Mouse (Mus musculus) c-Kit-positive CD71-negative TER-119-negative erythroid progenitor cells, embryonic 14.5 days (primary cell): ENCODE measurements around the gene Myl3.

Experiments
- DNase-seq: peaks from one replicate; pipeline ENCODE4 v3.0.0-alpha.2; 2013; ENCODE audit warnings: low read depth

Myl3 gene

DNA sequence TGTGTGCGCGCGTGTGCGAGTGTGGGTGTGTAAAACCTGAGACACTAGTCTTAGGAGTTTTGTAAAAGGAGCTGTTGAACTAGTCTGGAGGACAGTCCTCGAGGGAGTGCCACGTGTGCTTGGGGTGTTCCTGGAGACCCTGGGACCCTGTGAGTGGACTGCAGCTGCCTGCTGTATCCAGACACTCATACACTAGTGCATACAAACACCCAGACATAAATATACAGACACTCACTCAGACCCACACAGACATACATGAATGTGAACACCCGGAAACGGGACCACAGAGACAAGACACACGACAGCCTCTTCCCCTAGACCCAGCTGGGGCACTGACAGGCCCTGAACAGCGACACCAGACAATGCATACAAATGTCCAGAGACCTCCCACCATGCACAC lies 21.1 kb downstream of the Myl3 start:
- DNase-seq = no peak

GRCm38 (mm10) chr9:110763405-110763804 lies 21.7 kb downstream of the Myl3 start:
- DNase-seq = no peak

DNA sequence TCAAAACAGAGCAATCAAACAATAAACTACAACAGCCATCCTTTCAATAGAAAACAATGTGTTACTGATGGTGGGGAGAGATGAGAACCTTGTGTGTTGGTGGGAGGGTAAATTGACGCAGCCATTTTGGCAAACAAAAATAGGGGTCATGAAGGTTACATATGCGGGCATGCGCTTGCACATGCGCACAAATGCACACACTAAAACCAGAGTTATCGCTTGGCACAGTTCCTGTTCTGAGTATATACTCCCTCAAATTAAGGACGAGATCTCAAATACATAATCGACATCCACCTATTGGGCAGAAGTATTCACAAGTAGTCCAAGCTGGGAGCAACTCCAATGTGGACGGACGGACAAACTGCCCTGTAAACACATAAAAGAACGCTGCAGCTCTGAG lies 30.7 kb downstream of the Myl3 start:
- DNase-seq = no peak

GRCm38 (mm10) chr9:110774403-110775268 lies 33.0 kb downstream of the Myl3 start:
- no peak for DNase-seq

DNA sequence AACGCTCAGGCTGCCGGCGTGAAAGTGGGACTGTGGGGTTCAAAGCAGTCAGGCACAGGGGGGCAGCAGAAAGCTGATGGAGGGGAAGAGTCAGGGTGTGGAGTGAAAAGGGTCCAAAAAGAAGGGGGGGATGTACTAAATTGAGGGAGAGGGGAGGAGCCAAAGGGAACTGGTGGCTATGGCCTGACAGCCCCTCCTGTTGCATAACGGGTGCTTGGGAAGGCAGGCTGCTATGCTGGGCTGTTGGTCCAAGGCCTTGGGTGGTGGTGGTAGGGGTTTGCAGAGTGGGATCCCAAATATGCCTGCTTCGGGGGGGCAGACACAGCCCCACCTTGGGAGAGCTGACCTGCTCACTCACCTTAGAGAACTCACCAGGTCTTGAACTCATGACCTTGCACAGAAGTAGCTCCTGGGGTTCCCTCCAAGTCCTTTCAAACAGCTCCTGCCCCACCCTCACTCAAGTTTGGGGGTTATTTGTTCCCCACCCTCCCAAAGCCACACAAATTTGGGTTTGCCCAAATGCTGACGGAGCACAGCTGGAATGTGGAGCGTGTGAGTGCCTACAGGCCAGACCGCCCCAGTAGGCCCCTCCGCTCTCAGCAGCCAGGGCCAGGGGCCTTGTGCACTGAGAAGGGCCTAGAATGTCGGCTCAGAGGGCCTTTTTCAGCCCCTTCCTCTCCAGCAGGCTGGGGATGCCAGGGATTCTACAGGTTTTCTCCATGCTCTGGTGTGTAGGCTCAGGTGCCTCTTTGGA lies 33.8 kb downstream of the Myl3 start:
- no peak for DNase-seq

GRCm38 (mm10) chr9:110778100-110778499 lies 36.4 kb downstream of the Myl3 start:
- no peak for DNase-seq

GRCm38 (mm10) chr9:110778559-110778958 lies 36.9 kb downstream of the Myl3 start:
- DNase-seq = no peak

- peak; percentile 13 for DNase-seq
These were observed 37.7 kb downstream of the Myl3 start for GRCm38 (mm10) chr9:110779242-110779913.

DNA sequence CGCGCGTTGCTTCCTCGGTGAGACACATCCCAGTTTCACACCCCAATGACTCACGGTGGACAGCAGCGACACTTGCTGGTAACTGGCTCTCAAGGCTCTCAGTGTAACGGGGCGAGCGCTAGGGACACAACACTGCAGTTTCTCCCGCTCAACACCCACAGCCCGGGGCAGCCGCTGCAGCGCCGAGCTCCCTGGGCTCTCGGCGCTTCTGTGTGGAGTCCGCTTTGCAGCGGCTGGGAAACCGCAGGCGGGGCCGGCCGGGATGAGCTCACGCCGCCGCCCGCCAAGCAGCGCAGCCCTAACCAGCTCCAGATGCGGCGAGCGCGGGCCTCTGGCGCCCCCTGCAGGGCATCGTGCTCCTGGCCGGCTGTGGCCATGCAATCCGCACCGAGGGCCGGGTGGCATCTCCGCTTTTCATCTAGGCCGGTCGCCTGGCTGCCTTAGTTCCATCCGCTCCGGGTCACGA lies 39.6 kb downstream of the Myl3 start:
- peak; percentile 82 for DNase-seq

DNA sequence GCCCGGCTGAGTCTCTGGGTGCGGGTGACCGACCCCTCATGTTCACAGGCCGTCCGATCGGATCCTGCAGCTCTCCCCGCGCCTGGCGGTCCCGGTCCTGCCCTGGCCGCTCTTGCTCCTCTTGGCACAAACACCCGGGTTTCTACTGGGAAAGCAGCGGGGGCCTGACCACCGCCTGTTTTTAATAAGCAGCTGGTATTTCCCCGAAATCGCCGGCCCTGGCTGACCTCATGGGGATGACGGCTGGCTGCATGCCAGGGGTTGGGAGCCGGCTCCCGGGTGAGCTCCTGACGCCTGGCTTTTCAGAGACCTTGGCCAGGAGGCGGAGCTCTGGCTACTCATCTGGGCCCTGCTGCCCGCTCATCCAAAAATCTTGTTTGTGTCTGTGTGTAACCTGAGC lies 40.1 kb downstream of the Myl3 start:
- DNase-seq = no peak

DNA sequence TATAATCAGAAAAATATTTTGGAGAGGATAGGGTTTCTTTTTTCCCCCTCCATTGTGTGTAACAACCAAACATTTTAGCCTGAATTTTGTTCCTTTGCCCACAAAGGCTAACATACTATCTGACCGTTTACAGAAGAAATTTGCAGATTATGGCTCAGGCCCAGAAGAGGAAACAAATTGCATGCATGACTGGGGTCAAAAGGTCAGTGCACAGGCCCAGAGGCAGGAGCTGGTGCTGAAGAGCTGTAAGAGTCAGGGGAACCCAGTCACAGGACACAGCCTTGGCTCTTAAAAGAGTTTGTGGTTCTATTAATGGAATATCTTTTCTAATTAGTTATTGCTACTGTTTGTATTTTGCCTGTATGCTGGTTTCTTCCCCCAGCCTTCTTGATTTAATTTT lies 42.0 kb downstream of the Myl3 start:
- no peak for DNase-seq

DNA sequence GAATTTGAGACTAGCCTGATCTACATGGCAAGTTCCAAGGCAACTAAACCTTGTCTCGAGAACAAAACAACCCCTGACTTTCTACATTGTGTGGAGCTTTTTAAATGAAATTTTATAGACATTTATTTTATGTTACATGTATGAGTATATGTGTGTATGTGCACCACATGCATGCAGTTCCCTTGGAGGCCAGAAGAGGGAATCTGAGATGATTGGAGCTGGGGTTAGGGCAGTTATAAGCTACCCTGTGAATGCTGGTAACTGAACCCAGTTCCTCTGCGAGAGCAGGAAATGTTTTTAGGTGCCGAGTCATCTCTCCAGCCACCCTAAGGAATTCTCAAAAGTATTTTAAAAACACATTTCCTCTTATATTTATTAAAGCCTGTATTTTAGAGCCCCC lies 46.5 kb downstream of the Myl3 start:
- no peak for DNase-seq

DNA sequence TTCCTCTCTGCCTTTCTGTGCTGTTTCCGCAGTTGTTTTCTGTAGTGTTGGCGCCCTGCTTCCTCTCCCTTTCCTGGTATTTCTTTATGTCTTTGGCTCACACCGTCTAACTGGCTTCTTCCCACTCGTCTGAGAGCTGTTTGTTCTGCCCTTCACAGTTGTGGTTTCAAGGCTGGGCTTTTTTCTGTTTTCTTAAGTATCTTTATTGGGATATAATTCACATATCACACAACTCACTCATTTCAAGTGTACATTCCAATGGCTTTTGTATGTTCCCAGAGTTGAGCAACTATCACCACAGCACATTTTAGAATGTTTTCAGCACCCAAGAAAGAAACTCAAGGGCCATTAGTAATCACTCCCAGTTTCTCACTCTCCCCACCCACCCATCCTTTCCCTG lies 48.8 kb downstream of the Myl3 start:
- DNase-seq = no peak

DNA sequence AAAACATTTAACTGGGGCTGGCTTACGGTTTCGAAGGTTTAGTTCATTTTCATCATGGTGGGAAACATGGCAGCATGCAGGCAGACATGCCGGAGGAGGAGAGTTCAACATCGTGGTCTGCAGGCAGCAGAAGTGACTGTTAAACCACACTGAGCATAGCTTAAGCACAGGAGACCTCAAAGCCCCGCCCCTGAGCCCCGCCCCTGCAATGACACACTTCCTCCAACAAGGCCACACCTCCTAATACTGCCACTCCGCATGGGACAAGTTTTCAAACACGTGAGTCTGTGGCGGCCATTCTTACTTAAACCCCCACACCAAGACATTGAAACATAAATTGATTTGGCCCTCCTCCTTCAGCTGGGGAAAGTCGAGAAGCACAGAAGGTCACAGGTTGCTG lies 55.4 kb downstream of the Myl3 start:
- DNase-seq = no peak

GRCm38 (mm10) chr9:110797866-110798265 lies 56.2 kb downstream of the Myl3 start, which contains the start of gene Prss42:
TSS of gene Prss42 (plus strand) at chr9:110798166.
- no peak for DNase-seq

GRCm38 (mm10) chr9:110800834-110801479 lies 59.3 kb downstream of the Myl3 start:
- no peak for DNase-seq

DNA sequence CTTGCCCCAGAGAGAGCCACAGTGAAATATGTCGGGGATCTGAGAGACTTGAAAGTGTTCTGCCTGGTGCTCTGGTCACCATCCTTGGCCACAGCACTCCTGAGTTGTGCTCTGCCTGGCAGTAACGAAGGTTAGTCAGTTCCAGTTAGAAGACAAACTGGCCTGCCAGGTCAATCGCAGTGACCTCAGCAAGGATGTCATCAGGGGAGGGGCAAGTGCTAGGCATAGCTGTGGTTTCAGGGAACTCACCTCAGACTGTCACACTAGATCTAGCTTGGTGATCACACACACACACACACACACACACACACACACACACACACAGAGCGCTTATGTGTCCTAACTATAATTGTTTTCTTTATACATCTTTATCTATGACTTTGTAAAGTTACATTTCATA lies 61.6 kb downstream of the Myl3 start:
- DNase-seq = no peak

DNA sequence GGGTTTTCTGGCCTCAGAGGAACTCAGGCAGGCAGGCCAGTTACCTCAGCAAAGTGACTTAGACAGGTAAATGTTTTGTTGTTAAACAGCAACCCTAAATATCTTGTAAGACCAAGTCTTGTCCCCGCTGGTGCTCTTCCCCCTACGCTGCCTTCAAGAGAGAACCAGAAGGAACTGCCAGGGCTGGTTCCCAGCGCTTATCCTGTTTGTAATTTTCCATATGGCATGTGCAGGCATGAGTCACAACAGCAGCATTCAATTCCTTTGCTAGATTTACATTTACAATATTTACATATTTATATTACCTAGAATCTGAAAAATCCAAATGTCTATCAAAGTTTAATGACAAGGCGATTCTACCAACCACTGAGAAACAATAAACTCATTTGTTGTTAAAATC lies 68.4 kb downstream of the Myl3 start:
- no peak for DNase-seq

- no peak for DNase-seq
These were observed 72.1 kb downstream of the Myl3 start, which contains the start of gene Prss44 for GRCm38 (mm10) chr9:110813789-110814188. TSS of gene Prss44 (plus strand) at chr9:110813994.
